Mouse (Mus musculus): Measurements from ENCODE around the gene Cpox.

Cpox gene

GRCm38 (mm10) chr16:58669264-58669663, 828 bp upstream of the Cpox start:
- no peak for DNase-seq (ENCODE audit: low read depth, low spot score)

GRCm38 (mm10) chr16:58670643-58671042, 551 bp downstream of the Cpox start:
- no peak for DNase-seq (ENCODE audit: low read depth, low spot score)

- DNase-seq (ENCODE audit: low read depth, low spot score), result no peak
Observed at GRCm38 (mm10) chr16:58671212-58671985, 1.3 kb downstream of the Cpox start.

- DNase-seq (ENCODE audit: low read depth, low spot score), result no peak
Observed at GRCm38 (mm10) chr16:58672396-58672795, 2.3 kb downstream of the Cpox start.

GRCm38 (mm10) chr16:58673811-58674410, 3.8 kb downstream of the Cpox start:
- DNase-seq (ENCODE audit: low read depth, low spot score), result no peak

- DNase-seq (ENCODE audit: low read depth, low spot score), result no peak
Observed at GRCm38 (mm10) chr16:58675256-58675655, 5.2 kb downstream of the Cpox start.

GRCm38 (mm10) chr16:58676156-58676555, 6.1 kb downstream of the Cpox start:
- DNase-seq (ENCODE audit: low read depth, low spot score), result no peak

GRCm38 (mm10) chr16:58676633-58677032, 6.5 kb downstream of the Cpox start:
- no peak for DNase-seq (ENCODE audit: low read depth, low spot score)

GRCm38 (mm10) chr16:58677491-58677890, 7.4 kb downstream of the Cpox start:
- no peak for DNase-seq (ENCODE audit: low read depth, low spot score)

- DNase-seq (ENCODE audit: low read depth, low spot score), result no peak
Observed at GRCm38 (mm10) chr16:58678660-58679059, 8.6 kb downstream of the Cpox start.

- no peak for DNase-seq (ENCODE audit: low read depth, low spot score)
Observed at GRCm38 (mm10) chr16:58682046-58682445, 12.0 kb downstream of the Cpox start.

- no peak for DNase-seq (ENCODE audit: low read depth, low spot score)
Observed at GRCm38 (mm10) chr16:58682870-58683269, 12.8 kb downstream of the Cpox start.

GRCm38 (mm10) chr16:58683911-58684310, 13.8 kb downstream of the Cpox start:
- no peak for DNase-seq (ENCODE audit: low read depth, low spot score)

GRCm38 (mm10) chr16:58684537-58684936, 14.4 kb downstream of the Cpox start:
- no peak for DNase-seq (ENCODE audit: low read depth, low spot score)

GRCm38 (mm10) chr16:58685548-58686537, 15.8 kb downstream of the Cpox start:
- no peak for DNase-seq (ENCODE audit: low read depth, low spot score)

GRCm38 (mm10) chr16:58688534-58688933, 18.4 kb downstream of the Cpox start:
- DNase-seq (ENCODE audit: low read depth, low spot score), result no peak

- DNase-seq (ENCODE audit: low read depth, low spot score), result no peak
Observed at GRCm38 (mm10) chr16:58689555-58690169, 19.6 kb downstream of the Cpox start.

- no peak for DNase-seq (ENCODE audit: low read depth, low spot score)
Observed at GRCm38 (mm10) chr16:58690322-58690732, 20.2 kb downstream of the Cpox start.

GRCm38 (mm10) chr16:58694091-58694490, 24.0 kb downstream of the Cpox start:
- DNase-seq (ENCODE audit: low read depth, low spot score), result no peak

- DNase-seq (ENCODE audit: low read depth, low spot score), result no peak
Observed at GRCm38 (mm10) chr16:58696796-58697195, 26.7 kb downstream of the Cpox start.

GRCm38 (mm10) chr16:58697261-58697660, 27.2 kb downstream of the Cpox start:
- no peak for DNase-seq (ENCODE audit: low read depth, low spot score)

GRCm38 (mm10) chr16:58700174-58700573, 30.1 kb downstream of the Cpox start:
- no peak for DNase-seq (ENCODE audit: low read depth, low spot score)
